Mouse (Mus musculus): ENCODE results near the gene Gm14744.
"Not testable (repeated sequence)": the region's sequence is repeated elsewhere in the genome, so short reads cannot be mapped to it uniquely, and the experiment has no call there.

- TF ChIP-seq TCF12 (IDR thresholded peaks at IDR 0.05; ENCODE audit: insufficient read depth, poor library complexity, severe bottlenecking); MAX (IDR thresholded peaks at IDR 0.05; ENCODE audit: low read depth); TCF3 (IDR thresholded peaks at IDR 0.05; ENCODE audit: insufficient read length, low read depth); POLR2AphosphoS2 (IDR thresholded peaks at IDR 0.05; ENCODE audit: insufficient read length, low read depth); POLR2A (IDR thresholded peaks at IDR 0.05; ENCODE audit: insufficient read length, low read depth); MYOG (IDR thresholded peaks at IDR 0.05; ENCODE audit: control insufficient read depth in 1 of 3, insufficient read depth in 1 of 3, insufficient read length in 2 of 3, low read depth in 2 of 3); USF1 (IDR thresholded peaks at IDR 0.05; ENCODE audit: low read depth); E2F4 (IDR thresholded peaks at IDR 0.05; ENCODE audit: insufficient read depth); CEBPB (IDR thresholded peaks at IDR 0.05; ENCODE audit: insufficient read depth, poor library complexity, severe bottlenecking); MYOD1 (IDR thresholded peaks at IDR 0.05; ENCODE audit: control insufficient read depth in 1 of 3, insufficient read length in 2 of 3, low read depth in 2 of 3): not testable (repeated sequence)
Observed at GRCm38 (mm10) chrX:77880033-77880432, 15.5 kb downstream of the Gm14744 start.
